Mouse (Mus musculus): Measurements from ENCODE around the gene Cops2.
A peak's percentile ranks its signal among the peaks of the same experiment; 100 is the strongest.

Gene Cops2

DNA sequence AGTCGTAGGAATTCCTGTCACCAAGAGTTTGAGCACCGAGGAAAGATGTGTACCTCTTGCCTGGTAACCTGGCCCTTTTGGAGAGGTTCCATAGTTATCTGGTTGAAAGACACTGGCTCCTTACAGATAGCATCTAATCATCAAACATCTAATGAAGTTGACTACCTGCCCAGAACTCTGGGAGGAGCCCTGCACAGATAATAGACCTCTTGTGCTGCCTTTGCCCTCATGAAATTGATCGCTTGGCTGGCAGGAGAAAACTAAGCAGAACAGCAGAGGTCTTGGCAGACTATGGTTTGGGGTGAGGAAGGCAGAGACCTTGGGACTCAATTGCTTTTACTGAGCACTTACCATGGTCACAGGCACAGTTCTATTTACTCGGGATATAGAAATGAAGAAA lies 38.5 kb downstream of the Cops2 start:
- DNase-seq: no peak

DNA sequence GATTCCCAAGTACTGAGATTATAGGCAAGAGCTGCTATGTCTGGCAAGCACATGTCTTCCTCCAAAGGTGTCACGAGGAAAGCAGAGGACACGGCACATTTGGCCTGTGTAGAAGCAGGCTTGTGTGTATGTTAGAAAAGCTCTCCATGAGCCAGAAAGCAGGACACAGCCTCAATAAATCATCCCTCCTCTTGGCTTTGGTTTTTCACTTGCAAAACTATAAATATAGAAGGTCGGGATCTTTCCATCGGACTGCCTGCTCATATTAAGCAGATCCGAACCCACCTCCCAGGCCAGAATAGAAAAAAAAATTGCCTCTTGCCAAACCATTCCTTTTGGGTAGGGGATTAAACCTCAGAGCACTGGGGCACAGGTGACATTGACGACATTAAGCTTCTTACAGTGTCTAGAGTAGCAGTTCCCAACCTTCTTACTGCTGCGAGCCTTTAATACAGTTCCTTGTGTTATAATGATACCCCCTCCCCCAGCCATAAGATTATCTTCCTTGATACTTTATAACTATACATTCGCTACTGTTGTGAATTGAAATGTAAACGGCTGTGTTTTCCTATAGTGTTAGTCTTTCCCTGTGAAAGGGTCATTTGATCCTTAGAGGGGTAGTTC lies 44.9 kb downstream of the Cops2 start:
- no peak for DNase-seq

DNA sequence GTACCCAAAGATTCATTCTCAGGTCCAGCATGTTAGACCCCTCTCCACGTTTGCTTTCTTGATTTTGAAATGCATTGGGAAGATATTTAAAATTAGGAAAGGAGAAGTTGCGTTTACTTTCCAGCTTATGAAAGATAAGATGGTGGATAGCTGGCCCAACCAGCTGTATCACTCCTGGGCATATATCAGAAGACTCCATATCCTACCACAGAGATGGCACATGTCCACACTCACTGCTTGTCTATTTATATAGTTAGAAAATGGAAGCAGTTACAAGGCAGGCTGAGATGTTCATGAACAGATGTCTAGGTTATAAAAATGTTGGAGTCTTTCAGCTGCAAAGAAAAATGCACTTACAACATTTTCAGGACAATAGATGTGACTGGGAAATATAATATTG lies 47.6 kb downstream of the Cops2 start:
- no peak for DNase-seq

GRCm38 (mm10) chr2:125809551-125809950 lies 49.4 kb downstream of the Cops2 start:
- DNase-seq: peak; percentile 29

DNA sequence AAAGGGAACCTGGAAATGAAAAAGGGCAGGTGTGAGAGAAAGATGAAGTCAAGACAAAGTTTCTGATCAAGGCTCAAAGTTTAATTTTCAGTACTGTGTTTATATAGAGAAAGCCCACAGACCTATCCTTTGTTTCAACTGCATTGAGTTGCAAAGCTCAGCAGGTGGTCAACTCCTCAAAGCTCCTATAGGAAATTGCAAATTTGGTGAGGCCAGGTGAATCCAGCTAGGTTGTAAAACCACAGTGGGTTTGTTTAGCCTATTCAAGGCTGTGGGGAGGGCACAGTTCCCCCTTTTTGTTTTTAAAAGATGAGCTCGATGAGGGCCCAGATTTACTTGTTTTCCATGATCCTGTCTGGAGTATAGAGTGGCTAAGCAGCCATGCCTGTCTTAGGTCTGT lies 53.1 kb downstream of the Cops2 start:
- DNase-seq: no peak

DNA sequence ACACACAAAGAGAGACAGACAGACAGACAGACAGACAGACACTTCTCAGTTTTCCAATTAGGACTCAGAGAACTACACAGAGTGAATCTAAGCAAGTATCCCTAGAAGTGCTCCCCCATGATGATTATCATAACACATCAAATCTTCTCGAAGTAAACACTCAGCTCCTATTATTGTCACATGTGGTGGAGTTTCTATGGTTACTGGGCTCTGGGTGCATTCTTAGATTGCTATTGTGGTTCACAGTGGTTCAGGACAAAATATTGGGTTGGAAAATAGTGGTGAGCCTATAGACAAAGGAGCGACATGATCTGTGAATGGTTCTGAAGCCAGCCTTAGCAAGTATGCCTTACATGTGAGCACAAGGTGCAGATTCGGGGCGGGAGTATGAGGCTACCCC lies 57.0 kb downstream of the Cops2 start:
- no peak for DNase-seq

GRCm38 (mm10) chr2:125801038-125801437 lies 57.9 kb downstream of the Cops2 start:
- DNase-seq: no peak

- DNase-seq: no peak
Observed at GRCm38 (mm10) chr2:125800428-125800827, 58.5 kb downstream of the Cops2 start.

GRCm38 (mm10) chr2:125797872-125798271 lies 61.1 kb downstream of the Cops2 start:
- no peak for DNase-seq

- DNase-seq: no peak
Observed at GRCm38 (mm10) chr2:125795118-125795517, 63.8 kb downstream of the Cops2 start.

DNA sequence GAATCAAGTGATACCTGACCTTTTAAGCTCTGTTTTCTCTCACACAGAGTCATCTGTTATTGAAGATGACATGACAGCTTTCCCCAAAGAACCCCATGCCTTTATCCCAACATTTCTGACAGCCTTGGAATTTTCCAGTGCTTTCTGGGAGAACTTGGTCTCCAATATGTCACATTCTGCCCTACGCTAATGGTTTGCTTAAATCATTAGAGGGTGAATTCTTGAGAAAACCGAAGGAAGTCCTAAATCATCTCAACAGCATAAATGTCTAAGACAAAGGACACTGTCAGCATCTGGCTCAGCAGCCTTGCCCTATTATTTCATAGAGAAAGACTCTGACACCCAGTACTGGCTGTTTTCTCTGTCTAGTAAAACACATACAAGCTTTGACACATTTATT lies 64.8 kb downstream of the Cops2 start:
- no peak for DNase-seq

- no peak for DNase-seq
Observed at GRCm38 (mm10) chr2:125792879-125793261, 66.1 kb downstream of the Cops2 start.

DNA sequence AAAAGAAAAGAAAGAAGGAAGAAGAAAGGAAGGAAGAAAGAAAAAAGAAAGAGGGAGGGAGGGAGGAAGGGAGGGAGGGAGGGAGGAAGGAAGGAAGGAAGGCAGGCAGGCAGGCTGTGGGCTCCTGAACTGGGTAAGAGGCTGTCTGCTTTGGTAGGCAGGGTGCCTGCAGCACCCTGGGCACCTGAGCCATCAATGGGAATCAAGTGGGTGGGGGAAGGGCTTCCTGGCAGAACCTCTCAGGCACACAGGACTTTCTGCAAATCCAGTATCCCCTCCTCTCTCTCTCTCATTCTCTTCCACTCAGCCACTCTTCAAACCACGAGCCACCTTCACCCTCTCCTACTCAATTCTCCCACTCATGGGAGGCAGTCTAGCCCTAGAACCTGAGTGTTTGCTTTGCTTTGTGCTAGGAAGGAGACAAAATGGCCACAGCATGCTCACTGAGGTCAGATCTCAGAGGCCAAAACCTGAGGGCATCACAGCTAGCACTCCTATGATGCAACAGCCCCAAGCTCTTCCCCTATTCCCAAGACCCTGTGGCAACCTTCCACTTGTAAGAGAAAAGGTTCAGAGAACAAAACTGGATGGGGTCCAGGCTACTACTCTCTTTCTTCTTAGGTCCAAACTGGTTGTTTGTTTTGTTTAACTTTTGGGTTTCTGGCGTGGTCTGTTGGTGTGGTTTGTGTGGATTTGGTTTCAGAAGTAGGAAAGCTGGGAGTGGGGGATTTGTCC lies 66.6 kb downstream of the Cops2 start:
- no peak for DNase-seq

DNA sequence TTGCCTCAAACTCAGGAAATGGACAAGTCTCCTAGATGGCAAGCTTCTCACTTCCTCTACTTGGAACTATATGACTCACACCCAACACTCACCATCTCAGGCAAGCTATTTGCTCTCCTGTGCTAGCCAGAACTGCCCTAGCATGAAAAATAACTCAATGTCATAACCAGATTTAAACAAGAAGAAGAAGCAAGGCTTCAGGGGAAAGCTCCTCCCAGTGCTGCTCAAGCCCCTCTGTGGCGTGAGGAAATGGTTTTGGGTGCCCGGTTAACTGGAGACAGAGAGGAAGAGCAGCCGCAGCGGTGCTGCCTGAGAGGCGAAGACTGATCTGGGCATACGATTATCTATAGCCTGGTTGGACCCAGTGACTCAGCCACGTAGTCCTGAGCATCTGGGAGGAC lies 67.5 kb downstream of the Cops2 start:
- no peak for DNase-seq

DNA sequence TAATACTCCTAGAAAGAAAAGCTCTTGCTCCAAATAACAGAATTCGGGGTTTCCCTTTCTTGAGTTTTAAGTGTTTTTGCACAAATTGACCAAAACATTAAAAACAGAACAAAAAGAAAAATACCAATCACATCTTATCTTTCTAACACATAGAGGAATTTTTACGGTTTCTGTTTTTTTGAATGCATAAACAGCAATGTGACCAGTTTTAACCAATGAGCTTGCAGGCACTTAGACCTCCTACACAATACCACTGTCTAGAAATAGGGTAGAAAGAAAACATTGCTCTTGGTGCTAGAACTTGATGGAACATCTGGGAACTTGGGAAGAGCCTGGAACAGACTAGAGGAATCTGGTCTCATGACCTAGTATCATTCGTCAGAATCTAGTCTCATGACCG lies 68.7 kb downstream of the Cops2 start:
- no peak for DNase-seq

DNA sequence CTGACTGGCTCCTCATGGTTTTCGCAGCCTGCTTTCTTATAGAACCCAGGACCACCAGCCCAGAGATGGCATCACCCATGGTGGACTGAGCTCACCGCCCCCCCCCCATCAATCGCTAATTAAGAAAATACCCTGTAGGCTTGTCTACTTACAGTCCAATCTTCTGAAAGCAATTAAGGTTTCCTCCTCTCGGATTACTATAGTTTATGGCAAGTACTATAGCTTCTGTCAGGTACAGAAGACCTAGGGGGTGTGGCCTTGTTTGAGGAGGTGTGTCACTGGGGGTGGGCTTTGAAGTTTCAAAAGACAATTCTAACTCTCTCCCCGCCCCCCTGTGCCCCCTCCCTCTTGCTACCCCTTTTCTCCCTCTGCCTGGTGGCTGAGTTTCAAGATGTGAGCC lies 69.7 kb downstream of the Cops2 start:
- no peak for DNase-seq

GRCm38 (mm10) chr2:125788785-125789184 lies 70.2 kb downstream of the Cops2 start:
- DNase-seq: no peak

GRCm38 (mm10) chr2:125788351-125788750 lies 70.6 kb downstream of the Cops2 start:
- DNase-seq: no peak

DNA sequence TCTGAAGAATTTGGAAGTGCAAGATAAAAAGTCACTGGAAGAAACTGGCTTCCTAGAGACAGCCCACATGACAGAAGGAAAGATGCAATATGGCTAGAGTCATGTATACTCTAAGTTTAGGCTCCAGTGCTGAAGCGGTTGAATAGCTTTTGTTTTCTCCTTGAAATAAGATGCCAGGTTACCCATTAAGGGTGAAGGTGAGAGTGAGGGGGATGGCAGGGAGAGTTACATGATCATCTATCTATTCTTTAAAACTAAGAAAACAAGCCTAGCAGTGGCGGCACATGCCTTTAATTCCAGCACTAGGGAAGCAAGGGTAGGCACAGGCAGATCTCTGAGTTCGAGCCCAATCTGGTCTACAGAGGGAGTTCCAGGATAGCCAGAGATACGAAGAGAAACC lies 73.9 kb downstream of the Cops2 start:
- no peak for DNase-seq

GRCm38 (mm10) chr2:125784392-125784791 lies 74.5 kb downstream of the Cops2 start:
- DNase-seq: no peak

DNA sequence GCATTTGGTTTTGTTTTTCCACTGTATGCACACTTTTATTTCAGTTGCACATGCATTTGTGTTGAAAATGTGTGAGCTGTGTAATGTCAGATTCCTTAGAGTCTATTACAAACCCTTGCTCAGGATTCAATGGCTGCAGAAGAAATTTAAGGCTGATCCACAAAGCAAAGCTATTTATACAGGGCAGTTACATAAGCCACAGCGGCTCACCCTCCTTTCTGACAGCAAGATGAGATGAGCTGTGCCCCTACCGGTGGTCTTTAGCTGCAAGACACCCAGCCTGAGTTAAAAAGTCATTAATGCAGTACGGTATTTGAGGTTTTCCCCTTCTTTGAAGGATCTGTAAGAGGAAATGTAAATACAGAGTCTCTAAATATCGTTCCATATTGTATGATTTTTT lies 75.1 kb downstream of the Cops2 start:
- no peak for DNase-seq

GRCm38 (mm10) chr2:125782719-125783109 lies 76.2 kb downstream of the Cops2 start, which contains the start of gene Secisbp2l:
TSS of gene Secisbp2l (minus strand) at chr2:125782870.
- DNase-seq: peak; percentile 97

- no peak for DNase-seq
Observed at GRCm38 (mm10) chr2:125781978-125782718, 76.8 kb downstream of the Cops2 start.

- no peak for DNase-seq
Observed at GRCm38 (mm10) chr2:125781006-125781405, 77.9 kb downstream of the Cops2 start.

Measured in right cerebral cortex, postnatal 25 days (tissue).